Comparison of ENCODE assay signal across 13 mouse cellular contexts in the genomic region with DNA sequence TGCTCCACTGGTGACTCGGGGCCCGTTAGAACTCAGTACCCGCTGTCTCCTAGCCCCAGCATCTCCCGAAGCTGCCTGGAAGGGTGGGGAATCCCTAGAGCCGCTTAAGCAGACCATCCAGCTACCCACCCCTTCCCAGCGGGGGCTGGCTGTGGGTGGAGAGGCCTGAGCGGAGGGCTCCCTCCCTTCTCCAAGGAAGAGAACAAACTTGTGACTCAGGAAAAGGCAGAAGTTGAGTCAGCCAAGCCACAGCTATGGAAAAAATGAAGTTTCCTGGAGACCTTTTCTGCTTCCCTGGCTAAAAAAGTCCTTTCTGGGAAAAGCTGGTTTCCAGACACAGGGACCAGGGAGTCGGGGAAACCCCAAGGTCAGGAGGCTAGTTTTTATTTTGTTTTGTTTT. TPM values are rescaled to one million over a fixed set of nuclear protein-coding genes. Genes with fewer than 3 reads are reported as not detected.
DNase-seq lines count a peak whose midpoint lies in the region; ATAC-seq and TF ChIP-seq lines count a peak whose summit lies in the region.
"Had no signal": no experiment of that assay in that cellular context is flagged by ENCODE, and none has a peak within 500 bp of the region (broad histone marks: within the 10 kb centered on the region; RNA-seq: fewer than 3 reads in every experiment).

No protein-coding gene starts in this region.

- H3K4me2 ChIP-seq in kidney, embryonic 14.5 days (replicated peaks; ENCODE audit: low read depth, low read length), result no peak overlapping the region
- H3K4me2 ChIP-seq in heart, embryonic 15.5 days, result no peak overlapping the region

- peaks cover 15% of the 10 kb centered on the region for H3K4me1 ChIP-seq in kidney, embryonic 14.5 days (ENCODE audit: control insufficient read depth, insufficient read depth, low read length)
- peaks cover 25% of the 10 kb centered on the region for H3K4me1 ChIP-seq in heart, embryonic 15.5 days (replicated peaks)

- in situ Hi-C loops in Patski (cut with MboI; ENCODE audit: low pct_unique_long_range_greater_than_20kb), result no loop called here

- no peaks in the 10 kb centered on the region for H3K36me3 ChIP-seq in kidney, embryonic 14.5 days (ENCODE audit: control insufficient read depth, insufficient read depth, low read length)
- H3K36me3 ChIP-seq in heart, embryonic 15.5 days, result no peaks in the 10 kb centered on the region
- H3K36me3 ChIP-seq: G1E; hindbrain, embryonic 10.5 days had no signal

- POLR2A ChIA-PET in Patski (lab: Charles Lee), result no interaction called here

- DNase-seq in kidney, adult 8-10 months, result peak; percentile 28 to 29
- peak; percentile 92 for DNase-seq in 3T3-L1 (ENCODE audit: low read depth, low spot score)
- peak; percentile 91 for DNase-seq in Patski (ENCODE audit: low read depth, low spot score)
- DNase-seq in spleen, postnatal 10 days (ENCODE audit: low spot score in 2 of 2), result no peak
- no peak for DNase-seq in layer of hippocampus, postnatal 10 days (ENCODE audit: low spot score in 2 of 2)
- no peak for DNase-seq in adrenal gland, postnatal 25 days
- DNase-seq: layer of hippocampus, adult 9-11 months had no signal

- H3K9me3 ChIP-seq in kidney, embryonic 14.5 days (ENCODE audit: control insufficient read depth, low read length), result no peaks in the 10 kb centered on the region
- H3K9me3 ChIP-seq in heart, embryonic 15.5 days (replicated peaks), result no peaks in the 10 kb centered on the region
- H3K9me3 ChIP-seq: G1E; hindbrain, embryonic 10.5 days had no signal

- ATAC-seq in kidney, embryonic 14.5 days (ENCODE audit: low FRiP score, low TSS enrichment), result no peak
- ATAC-seq in Patski, result peak; percentile 84
- ATAC-seq in heart, embryonic 15.5 days (replicated peaks; ENCODE audit: insufficient number of reproducible peaks, insufficient read depth, low FRiP score, low read depth), result no peak
- ATAC-seq: forebrain, embryonic 14.5 days had no signal

- H3K4me3 ChIP-seq in kidney, embryonic 14.5 days (ENCODE audit: low read length), result no peak overlapping the region
- H3K4me3 ChIP-seq in heart, embryonic 15.5 days, result no peak overlapping the region
- H3K4me3 ChIP-seq: hindbrain, embryonic 10.5 days had no signal

- H3K27me3 ChIP-seq in kidney, embryonic 14.5 days (ENCODE audit: control insufficient read depth, insufficient read depth, low read length), result no peaks in the 10 kb centered on the region; the same call in 1 of the 2 replicates
- H3K27me3 ChIP-seq in Patski, result no peaks in the 10 kb centered on the region
- H3K27me3 ChIP-seq in heart, embryonic 15.5 days, result peaks cover 7% of the 10 kb centered on the region; the same call in 1 of the 2 replicates

- CTCF ChIA-PET in Patski (lab: Charles Lee), result interaction anchor here (0.7 to 4.6 kb wide), 6 partner anchors 22 to 155 kb away, joined by 3 to 23 read pairs (median 4); no protein-coding TSS in a partner anchor

- TF ChIP-seq CTCF in Patski (IDR thresholded peaks at IDR 0.05), result no peak

- no peak overlapping the region for H3K9ac ChIP-seq in kidney, embryonic 14.5 days (ENCODE audit: low read depth, low read length)
- no peak overlapping the region for H3K9ac ChIP-seq in heart, embryonic 15.5 days
- H3K9ac ChIP-seq: liver, embryonic 14.5 days had no signal

- 32% methylated on average over 8 of the region's 8 CpGs for WGBS in kidney, embryonic 14.5 days
- 15% methylated on average over 8 of the region's 8 CpGs for WGBS in heart, embryonic 15.5 days

- no peak overlapping the region for H3K27ac ChIP-seq in kidney, embryonic 14.5 days (ENCODE audit: low read depth, low read length)
- 0 out of 2 replicates have a peak overlapping the region, but pooled peaks have one; percentile 12 for H3K27ac ChIP-seq in heart, embryonic 15.5 days
- H3K27ac ChIP-seq: hindbrain, embryonic 10.5 days; liver, embryonic 14.5 days had no signal

RNA-seq across cellular contexts. Expression of gene Plekhf1, which starts 2.5 kb away (rescaled TPM):
- polyA plus RNA-seq in kidney, embryonic 14.5 days (2014; fragmentation: Nextera tagmentation; extraction: Ambion mirVana), result 3.8 and 4.9 TPM in 2 replicates
- 18.4 TPM for polyA plus RNA-seq in Patski (2021)
- polyA plus RNA-seq in heart, embryonic 15.5 days (2015; fragmentation: Nextera tagmentation; extraction: Ambion mirVana), result 5.4 and 6.4 TPM in 2 replicates
- 1 to 10 TPM; 1.3 to 1.8 TPM for total RNA-seq in layer of hippocampus, postnatal 10 days (2021)
- 1.9 and 2.2 TPM in 2 replicates for total RNA-seq in adrenal gland, postnatal 25 days (2021)

RNA-seq across cellular contexts. Expression of gene Pop4, which starts 40.9 kb away (rescaled TPM):
- polyA plus RNA-seq in kidney, embryonic 14.5 days (2014; fragmentation: Nextera tagmentation; extraction: Ambion mirVana), result 71.1 and 73.7 TPM in 2 replicates
- 38.8 TPM for polyA plus RNA-seq in Patski (2021)
- polyA plus RNA-seq in heart, embryonic 15.5 days (2015; fragmentation: Nextera tagmentation; extraction: Ambion mirVana), result 33.3 and 33.7 TPM in 2 replicates
- total RNA-seq in layer of hippocampus, postnatal 10 days (2021), result 10 to 100 TPM; 33.6 to 36.5 TPM
- total RNA-seq in adrenal gland, postnatal 25 days (2021), result 45.8 and 60.1 TPM in 2 replicates

RNA-seq across cellular contexts. Expression of gene 1600014C10Rik, which starts 47.3 kb away (rescaled TPM):
- polyA plus RNA-seq in kidney, embryonic 14.5 days (2014; fragmentation: Nextera tagmentation; extraction: Ambion mirVana), result 12.0 and 16.6 TPM in 2 replicates
- polyA plus RNA-seq in Patski (2021), result 25.0 TPM
- polyA plus RNA-seq in heart, embryonic 15.5 days (2015; fragmentation: Nextera tagmentation; extraction: Ambion mirVana), result 14.9 and 20.4 TPM in 2 replicates
- 10 to 100 TPM; 17.6 to 19.7 TPM for total RNA-seq in layer of hippocampus, postnatal 10 days (2021)
- 31.1 and 39.9 TPM in 2 replicates for total RNA-seq in adrenal gland, postnatal 25 days (2021)

Comparison
In these comparisons a context has a peak if more than half of its experiments do, and no peak if none do; other contexts are left out.
1. DNase-seq: peak in kidney, adult 8-10 months (2 of 2), 3T3-L1 (single experiment) and Patski (single experiment); none in spleen, postnatal 10 days (0 of 2), layer of hippocampus, postnatal 10 days (0 of 2) and adrenal gland, postnatal 25 days (single experiment).